Mouse (Mus musculus): Measurements from ENCODE around the gene Gm10662. TPM values are rescaled to one million over a fixed set of nuclear protein-coding genes. Genes with fewer than 3 reads are reported as not detected.
"Not testable (repeated sequence)": the region's sequence is repeated elsewhere in the genome, so short reads cannot be mapped to it uniquely, and the experiment has no call there.

The Gm10662 gene
- polyA plus RNA-seq (2012; rRNA removed) = not detected in 2 replicates

DNA sequence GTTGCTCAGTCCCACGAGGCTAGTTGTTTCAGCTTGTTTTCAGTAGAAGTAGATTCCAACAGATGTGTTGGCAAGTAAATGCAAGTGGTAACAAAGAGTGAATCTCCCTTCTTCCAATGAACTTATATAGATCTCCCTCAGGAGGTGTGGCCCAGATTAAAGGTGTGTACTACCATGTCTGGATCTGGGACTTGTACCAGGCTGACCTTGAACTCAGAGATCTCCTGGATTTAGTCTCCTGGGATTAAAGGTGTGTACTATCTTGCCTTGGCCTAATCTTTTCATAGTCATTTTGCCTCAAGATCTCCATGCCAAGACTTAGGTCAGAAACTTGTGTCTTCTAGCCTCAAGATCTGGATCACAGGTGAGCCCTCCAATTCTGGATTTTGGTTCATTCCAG is at the start of gene Gm10662:
Gm10662 (minus strand) TSS at position 101 of the 400 bp plus-strand sequence.
- not testable (repeated sequence) for H3K4me3 ChIP-seq (ENCODE audit: insufficient read depth, low read length); H3K4me1 ChIP-seq (ENCODE audit: control insufficient read depth, insufficient read depth, low read length); H3K27ac ChIP-seq (ENCODE audit: insufficient read depth, low read length)

DNA sequence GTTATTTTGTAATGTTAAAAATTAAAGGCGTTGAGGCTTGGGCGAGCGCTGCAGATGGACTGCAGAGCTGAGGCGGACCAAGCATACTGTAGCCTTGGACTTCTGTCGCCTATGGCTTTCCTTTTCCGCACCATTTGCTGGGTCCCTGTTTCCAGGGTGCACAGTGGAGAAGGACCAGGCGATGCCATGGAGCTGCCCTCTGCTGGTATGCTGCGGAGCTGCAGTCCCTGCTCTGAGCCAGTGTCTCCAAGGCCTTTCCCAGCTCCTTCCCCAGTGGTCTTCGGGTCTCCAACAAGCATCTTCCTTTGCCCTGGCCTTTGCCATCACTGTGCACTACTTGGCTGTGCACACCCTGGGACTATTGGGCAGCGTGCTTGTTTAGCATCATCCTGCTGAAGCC is 19.2 kb upstream of the Gm10662 start:
- not testable (repeated sequence) for H3K4me1 ChIP-seq (ENCODE audit: control insufficient read depth, insufficient read depth, low read length); H3K27ac ChIP-seq (ENCODE audit: insufficient read depth, low read length); H3K4me3 ChIP-seq (ENCODE audit: insufficient read depth, low read length)

Other genes starting within 250 kb of the Gm10662 start
- not detected in 2 replicates for gene Gm4214, start 159.8 kb downstream of the Gm10662 start, polyA plus RNA-seq (2012; rRNA removed)
- not detected in 2 replicates for gene Gm4216, start 124.6 kb downstream of the Gm10662 start, polyA plus RNA-seq (2012; rRNA removed)
- gene Vmn1r163, start 88.9 kb downstream of the Gm10662 start, polyA plus RNA-seq (2012; rRNA removed) = not detected in 2 replicates
- not detected in 2 replicates for gene Gm8720, start 77.0 kb downstream of the Gm10662 start, polyA plus RNA-seq (2012; rRNA removed)
- gene Vmn1r165, start 72.9 kb upstream of the Gm10662 start, polyA plus RNA-seq (2012; rRNA removed) = not detected in 2 replicates
- not detected in 2 replicates for gene Vmn1r166, start 107.2 kb upstream of the Gm10662 start, polyA plus RNA-seq (2012; rRNA removed)
- not detected in 2 replicates for gene Gm6902, start 134.4 kb upstream of the Gm10662 start, polyA plus RNA-seq (2012; rRNA removed)
- gene Nlrp4e, start 156.7 kb upstream of the Gm10662 start, polyA plus RNA-seq (2012; rRNA removed) = not detected in 2 replicates
- not detected in 2 replicates for gene Nlrp5, start 241.4 kb upstream of the Gm10662 start, polyA plus RNA-seq (2012; rRNA removed)